Mouse (Mus musculus) cerebellum, adult 2 months (tissue): ENCODE measurements around the gene Eif4enif1.
"Not testable (repeated sequence)": the region's sequence is repeated elsewhere in the genome, so short reads cannot be mapped to it uniquely, and the experiment has no call there.

Source experiments
- CTCF ChIP-seq: fragments of 200-500 bp; IDR thresholded peaks from 2 replicates; pipeline ENCODE4 v1.5.1; 2011; ENCODE audit warnings: low read depth, mild to moderate bottlenecking, control low read depth, low read length, moderate library complexity, borderline replicate concordance; ENCODE audit not compliant: insufficient read depth
- POLR2A ChIP-seq: fragments of 200-500 bp; IDR thresholded peaks from 2 replicates; pipeline ENCODE4 v1.6.1; 2011; ENCODE audit warnings: low read length, control low read depth, borderline replicate concordance; ENCODE audit not compliant: insufficient read depth

DNA sequence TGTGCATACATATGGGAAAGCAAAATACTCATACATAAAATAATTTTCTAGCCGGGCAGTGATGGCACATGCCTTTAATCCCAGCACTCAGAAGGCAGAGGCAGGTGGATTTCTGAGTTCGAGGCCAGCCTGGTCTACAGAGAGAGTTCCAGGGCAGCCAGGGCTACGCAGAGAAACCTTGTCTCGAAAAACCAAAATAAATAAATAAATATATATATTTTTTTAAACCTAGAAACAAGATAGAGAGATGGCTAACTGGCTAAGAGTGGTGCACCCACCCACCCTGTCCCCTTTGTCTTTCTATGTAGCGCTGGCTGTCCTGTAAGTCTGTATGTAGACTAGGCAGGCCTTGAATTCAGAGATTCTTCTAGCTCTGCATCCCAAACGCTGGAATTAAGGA, 29.7 kb upstream of the Eif4enif1 start:
- TF ChIP-seq CTCF, POLR2A: not testable (repeated sequence)
